Mouse (Mus musculus): ENCODE results near the gene Fchsd2. TPM values are rescaled to one million over a fixed set of nuclear protein-coding genes. Genes with fewer than 3 reads are reported as not detected.

Gene Fchsd2
- total RNA-seq, 2 experiments from 2014 or later = 27.1 to 62.8 TPM

DNA sequence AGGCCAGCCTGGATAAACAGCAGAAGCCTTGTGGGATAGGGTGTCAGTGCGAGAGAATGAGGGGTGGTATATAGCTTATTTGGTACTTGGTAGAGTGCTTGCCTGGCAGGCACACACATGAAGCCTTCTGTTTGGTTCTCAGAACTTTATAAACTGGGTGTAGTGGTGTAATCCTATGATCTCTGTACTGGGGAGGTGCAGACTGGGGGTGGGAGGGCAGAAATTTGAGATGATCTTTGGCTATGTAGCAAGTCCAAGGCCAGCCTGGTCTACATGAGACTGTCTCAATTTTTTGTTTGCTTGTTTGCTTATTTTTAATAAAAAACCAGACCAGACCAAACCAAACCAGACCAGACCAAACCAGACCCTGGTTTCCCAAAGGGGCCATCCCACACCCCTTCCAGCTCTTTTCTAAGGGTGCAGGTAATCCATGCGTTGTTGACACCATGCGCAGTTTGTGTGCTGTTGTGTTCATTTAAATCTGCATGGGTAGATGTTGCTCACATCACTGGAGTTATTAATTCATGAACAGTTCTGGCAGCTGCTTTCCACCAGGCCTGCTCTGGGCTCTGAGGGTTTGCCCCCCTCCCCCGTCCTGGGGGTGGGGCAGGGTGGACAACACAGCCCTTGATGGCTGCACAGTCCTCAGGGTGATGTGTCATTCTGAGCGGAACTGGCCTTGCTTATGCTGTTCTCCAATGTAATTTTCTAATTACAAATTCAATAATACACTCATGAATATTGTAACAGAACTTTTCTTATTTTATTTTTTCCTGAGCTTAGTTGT lies 239.6 kb downstream of the Fchsd2 start:
- ATAC-seq (replicated peaks; ENCODE audit: poor library complexity) = no peak

Other genes starting within 250 kb of the Fchsd2 start
- 8.2 and 9.0 TPM in 2 replicates for gene Relt, start 229.4 kb upstream of the Fchsd2 start, total RNA-seq (2015)
- gene Relt, start 229.4 kb upstream of the Fchsd2 start, total RNA-seq (2017) = 6.3 and 13.1 TPM in 2 replicates
- 0.12 and 0.44 TPM in 2 replicates for gene Arhgef17, start 160.8 kb upstream of the Fchsd2 start, total RNA-seq (2015)
- gene Arhgef17, start 160.8 kb upstream of the Fchsd2 start, total RNA-seq (2017) = 0.08 TPM in 1 of 2 replicates, not detected in the other
- 0.42 and 0.49 TPM in 2 replicates for gene P2ry6, start 118.2 kb upstream of the Fchsd2 start, total RNA-seq (2015)
- 0.04 TPM in 1 of 2 replicates, not detected in the other for gene P2ry6, start 118.2 kb upstream of the Fchsd2 start, total RNA-seq (2017)
- gene P2ry2, start 80.0 kb upstream of the Fchsd2 start, total RNA-seq (2015) = 5.5 and 5.7 TPM in 2 replicates
- 6.8 and 6.9 TPM in 2 replicates for gene P2ry2, start 80.0 kb upstream of the Fchsd2 start, total RNA-seq (2017)
- gene Atg16l2, start 209.4 kb downstream of the Fchsd2 start, total RNA-seq (2015) = 9.8 and 14.7 TPM in 2 replicates
- gene Atg16l2, start 209.4 kb downstream of the Fchsd2 start, total RNA-seq (2017) = 6.7 and 7.1 TPM in 2 replicates
- gene Stard10, start 224.2 kb downstream of the Fchsd2 start, total RNA-seq (2015) = 50.4 and 59.3 TPM in 2 replicates
- 23.1 and 31.2 TPM in 2 replicates for gene Stard10, start 224.2 kb downstream of the Fchsd2 start, total RNA-seq (2017)